Mouse (Mus musculus) heart, embryonic 13.5 days (tissue): ENCODE data around the gene Ankrd52. TPM values are rescaled to one million over a fixed set of nuclear protein-coding genes. Genes with fewer than 3 reads are reported as not detected.
A peak's percentile ranks its signal among the peaks of the same experiment; 100 is the strongest.

Experiments used
- ATAC-seq: fragments of 200-750 bp; cut with Nextera tagmentation; 2 replicates; pipeline ENCODE4 v1.8.0; 2017; ENCODE audit warnings: moderate TSS enrichment; ENCODE audit not compliant: insufficient number of reproducible peaks, low FRiP score, low TSS enrichment; ENCODE audit errors: extremely low read depth
- H3K27ac ChIP-seq: fragments of 300-500 bp; sonication (generic); replicated peaks from 2 replicates; pipeline ENCODE4 v1.5.1; 2015; ENCODE audit warnings: moderate library complexity, mild to moderate bottlenecking, inconsistent platforms
- H3K27me3 ChIP-seq: fragments of 300-500 bp; sonication (generic); replicated peaks from 2 replicates; pipeline ENCODE4 v1.6.1; 2015; ENCODE audit warnings: mild to moderate bottlenecking, inconsistent platforms
- H3K36me3 ChIP-seq: fragments of 300-500 bp; sonication (generic); 2 replicates; pipeline ENCODE4 v1.6.1; 2015; ENCODE audit warnings: mild to moderate bottlenecking, inconsistent platforms
- H3K4me1 ChIP-seq: fragments of 300-500 bp; sonication (generic); 2 replicates; pipeline ENCODE4 v1.6.1; 2015; ENCODE audit warnings: inconsistent platforms
- H3K4me2 ChIP-seq: fragments of 300-500 bp; sonication (generic); 2 replicates; pipeline ENCODE4 v1.6.1; 2015; ENCODE audit warnings: inconsistent platforms, mild to moderate bottlenecking, moderate library complexity
- H3K4me3 ChIP-seq: fragments of 300-500 bp; sonication (generic); 2 replicates; pipeline ENCODE4 v1.5.1; 2015; ENCODE audit warnings: moderate library complexity, mild to moderate bottlenecking, inconsistent platforms
- H3K9ac ChIP-seq: fragments of 300-500 bp; sonication (generic); 2 replicates; pipeline ENCODE4 v1.6.1; 2015; ENCODE audit warnings: inconsistent platforms, mild to moderate bottlenecking, moderate library complexity
- H3K9me3 ChIP-seq: fragments of 300-500 bp; sonication (generic); 2 replicates; pipeline ENCODE4 v1.6.1; 2016; ENCODE audit warnings: inconsistent platforms
- WGBS: fragments of 180-500 bp; shearing (Covaris S2); methylation state at CpG from one replicate; pipeline ENCODE4 v1.1.7; 2015; ENCODE audit warnings: mixed read lengths; 5-methylcytosine and 5-hydroxymethylcytosine counted together
- polyA plus RNA-seq: library from polyadenylated mRNA; unstranded; fragments of >200 nt; fragmentation: Nextera tagmentation; extraction: Ambion mirVana; gene quantifications from 2 replicates; pipeline ENCODE4 v1.2.1, GENCODE M21; 2015

Gene Ankrd52
- polyA plus RNA-seq, 1 experiment from 2014 or later = 9.4 TPM

DNA sequence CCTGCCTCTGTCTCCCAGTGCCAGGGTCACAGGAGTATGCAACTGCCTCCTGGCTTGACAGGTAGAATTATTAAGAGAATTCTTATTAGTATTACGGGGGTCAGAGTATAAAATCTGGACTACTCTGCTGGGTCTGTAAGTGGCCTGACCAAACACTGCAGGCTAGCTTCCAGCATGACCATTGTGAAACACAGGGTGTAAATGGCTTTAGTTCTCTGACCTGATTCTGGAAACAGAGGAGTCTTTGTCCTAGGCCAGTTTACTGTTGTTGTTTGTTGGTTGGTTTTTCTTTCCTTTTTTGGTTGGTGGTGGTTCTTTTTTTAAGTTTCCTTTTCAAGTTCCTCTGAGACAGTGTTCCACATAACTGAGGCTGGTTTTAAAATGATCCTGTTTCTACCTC, 33.5 kb upstream of the Ankrd52 start:
- Histone ChIP-seq H3K4me3 (no peak overlapping the region), H3K9me3 (no peaks in the 10 kb centered on the region), H3K36me3 (peaks cover 22% of the 10 kb centered on the region), H3K4me1 (peaks cover 86% of the 10 kb centered on the region), H3K27ac (peak overlapping the region; percentile 93; the same call in 1 of the 2 replicates), H3K4me2 (no peak overlapping the region), H3K27me3 (no peaks in the 10 kb centered on the region), H3K9ac (no peak overlapping the region)
- ATAC-seq = no peak
- WGBS = 86% methylated on average over 1 of the region's 1 CpGs

DNA sequence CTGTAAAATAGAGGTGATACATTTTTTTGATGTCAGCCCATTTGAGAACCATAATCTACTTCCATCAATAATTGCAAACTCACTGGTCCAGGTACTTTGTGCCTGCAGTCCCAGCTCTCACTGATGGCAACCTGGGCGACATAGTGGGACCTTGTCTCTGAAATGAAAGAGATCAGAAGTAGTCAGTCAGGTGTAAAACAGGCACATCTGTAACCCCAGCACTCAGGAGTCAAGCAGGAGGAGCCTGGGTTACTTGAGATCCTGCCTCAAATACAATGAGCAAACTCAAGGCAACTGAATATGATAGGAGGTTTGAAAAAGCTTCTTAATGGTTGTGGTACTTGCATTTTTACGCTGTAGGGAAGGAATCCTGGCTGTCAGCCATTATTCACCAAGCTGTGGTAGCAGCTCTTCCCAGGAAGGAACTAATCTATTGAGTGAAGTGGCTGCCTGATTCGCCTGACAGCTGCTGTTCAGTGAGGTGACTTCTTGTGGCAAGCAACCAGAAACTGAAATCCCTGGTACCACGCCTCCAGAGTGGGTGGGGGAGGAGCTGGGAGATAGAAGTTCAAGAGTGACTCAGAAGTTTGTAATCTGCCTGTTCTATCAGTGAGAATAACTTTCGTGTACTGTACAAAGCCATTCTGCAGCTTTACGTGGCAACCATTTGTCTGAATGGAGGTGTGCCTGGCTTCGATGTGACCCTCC, 32.2 kb upstream of the Ankrd52 start:
- peak; percentile 81; the same call in 1 of the 2 replicates for ATAC-seq
- peak overlapping the region; percentile 71 for H3K9ac ChIP-seq
- H3K27me3 ChIP-seq = no peaks in the 10 kb centered on the region
- H3K36me3 ChIP-seq = peaks cover 24% of the 10 kb centered on the region
- no peaks in the 10 kb centered on the region for H3K9me3 ChIP-seq
- H3K4me3 ChIP-seq = peak overlapping the region; percentile 39
- H3K27ac ChIP-seq = peak overlapping the region; percentile 93
- WGBS = 10% methylated on average over 7 of the region's 7 CpGs
- peaks cover 73% of the 10 kb centered on the region for H3K4me1 ChIP-seq
- peak overlapping the region; percentile 72 for H3K4me2 ChIP-seq

DNA sequence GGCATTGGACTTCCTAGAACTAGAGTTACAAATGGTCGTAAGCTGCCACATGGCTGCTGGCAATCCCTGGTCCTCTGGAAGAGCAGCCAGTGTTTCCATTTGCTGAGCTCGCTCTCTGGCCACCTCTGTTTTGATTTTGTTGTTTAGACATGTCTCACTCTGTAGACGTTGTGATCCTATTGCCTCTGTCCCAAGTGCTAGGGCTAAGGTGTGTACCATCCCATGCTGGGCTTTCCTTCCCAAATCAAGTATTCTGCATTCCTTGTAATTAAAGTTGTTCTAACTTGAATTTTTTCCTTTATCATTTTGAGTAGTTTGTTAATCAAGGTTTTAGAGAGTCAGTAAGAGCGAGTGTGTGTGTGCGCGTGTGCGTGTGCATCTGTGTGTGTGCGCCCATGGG, 29.4 kb upstream of the Ankrd52 start:
- no peak overlapping the region for H3K4me2 ChIP-seq
- WGBS = 85% methylated on average over 8 of the region's 8 CpGs
- H3K4me1 ChIP-seq = peaks cover 46% of the 10 kb centered on the region
- no peaks in the 10 kb centered on the region for H3K9me3 ChIP-seq
- no peaks in the 10 kb centered on the region for H3K27me3 ChIP-seq
- H3K9ac ChIP-seq = no peak overlapping the region
- H3K36me3 ChIP-seq = peaks cover 38% of the 10 kb centered on the region
- H3K27ac ChIP-seq = 0 out of 2 replicates have a peak overlapping the region, but pooled peaks have one; percentile 18
- no peak for ATAC-seq
- H3K4me3 ChIP-seq = no peak overlapping the region

DNA sequence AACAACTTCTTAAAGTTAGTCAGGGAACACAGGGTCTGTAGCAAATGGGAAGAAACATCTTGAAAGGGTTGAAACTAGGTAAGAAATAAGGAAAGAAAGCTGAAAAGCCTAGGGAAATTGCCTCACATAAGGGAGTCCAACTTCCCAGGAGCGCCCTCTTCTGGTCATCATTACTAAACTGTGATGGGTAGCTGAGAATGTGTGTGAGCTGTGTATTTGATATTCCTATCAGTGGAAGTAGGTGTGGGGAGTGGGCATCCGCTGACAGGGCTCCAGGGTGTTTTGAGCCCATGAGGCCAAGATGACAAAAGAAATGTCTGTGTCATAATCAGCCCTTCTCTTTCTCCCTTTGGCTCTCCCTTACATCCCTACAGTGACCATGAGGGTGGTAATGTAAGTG, 18.1 kb upstream of the Ankrd52 start:
- Histone ChIP-seq H3K4me2 (no peak overlapping the region), H3K27ac (no peak overlapping the region), H3K27me3 (no peaks in the 10 kb centered on the region), H3K4me3 (no peak overlapping the region), H3K9ac (no peak overlapping the region), H3K4me1 (0 out of 2 replicates have a peak, but pooled peaks cover 3% of the 10 kb centered on the region), H3K9me3 (no peaks in the 10 kb centered on the region), H3K36me3 (peaks cover 100% of the 10 kb centered on the region)
- 54% methylated on average over 2 of the region's 2 CpGs for WGBS
- ATAC-seq = no peak

DNA sequence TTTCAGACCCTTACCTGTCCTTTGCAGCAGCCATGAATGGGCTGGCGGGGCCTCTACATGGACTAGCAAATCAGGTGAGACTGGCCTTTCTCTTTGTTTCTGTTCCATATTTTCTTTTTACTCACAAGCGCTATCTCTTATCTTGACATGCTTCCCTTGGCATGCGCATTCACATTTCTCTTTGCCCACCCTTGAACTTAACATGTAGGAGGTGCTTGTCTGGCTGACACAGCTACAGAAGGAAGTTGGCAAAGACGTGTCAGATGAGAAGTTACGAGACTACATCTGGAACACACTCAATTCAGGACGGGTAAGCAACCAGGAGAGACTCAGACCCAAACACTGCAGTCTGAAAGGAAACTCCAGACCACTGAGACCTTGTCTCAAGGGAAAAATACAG, 17.7 kb upstream of the Ankrd52 start:
- H3K4me3 ChIP-seq = no peak overlapping the region
- H3K4me1 ChIP-seq = 0 out of 2 replicates have a peak, but pooled peaks cover 3% of the 10 kb centered on the region
- peaks cover 100% of the 10 kb centered on the region for H3K36me3 ChIP-seq
- 65% methylated on average over 6 of the region's 6 CpGs for WGBS
- H3K27me3 ChIP-seq = no peaks in the 10 kb centered on the region
- H3K9ac ChIP-seq = no peak overlapping the region
- no peak overlapping the region for H3K4me2 ChIP-seq
- ATAC-seq = no peak
- H3K9me3 ChIP-seq = no peaks in the 10 kb centered on the region
- no peak overlapping the region for H3K27ac ChIP-seq

DNA sequence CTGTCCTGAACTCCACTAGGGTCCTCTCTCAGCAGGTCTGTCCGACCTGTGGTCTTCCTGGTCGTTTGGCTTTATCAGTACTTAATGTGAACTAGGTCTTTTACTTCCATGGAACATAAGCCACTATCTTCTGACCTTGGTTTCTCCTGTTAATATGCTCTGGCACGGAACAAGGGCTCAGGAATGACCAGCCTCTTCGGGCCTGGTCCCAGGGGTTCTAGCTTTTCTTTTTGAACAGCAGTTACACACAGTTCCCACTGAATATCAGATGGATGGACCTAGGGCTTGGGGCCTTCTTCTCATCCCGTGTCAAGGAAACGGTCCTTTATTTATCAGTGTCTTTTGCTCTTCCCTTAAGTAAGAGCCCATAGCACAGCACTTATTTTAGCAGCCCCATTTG, 15.1 kb upstream of the Ankrd52 start:
- 83% methylated on average over 6 of the region's 6 CpGs for WGBS
- H3K4me1 ChIP-seq = 0 out of 2 replicates have a peak, but pooled peaks cover 3% of the 10 kb centered on the region
- H3K9me3 ChIP-seq = no peaks in the 10 kb centered on the region
- peaks cover 91% of the 10 kb centered on the region for H3K36me3 ChIP-seq
- H3K27ac ChIP-seq = no peak overlapping the region
- no peak overlapping the region for H3K4me2 ChIP-seq
- no peaks in the 10 kb centered on the region for H3K27me3 ChIP-seq
- ATAC-seq = no peak
- no peak overlapping the region for H3K9ac ChIP-seq
- H3K4me3 ChIP-seq = no peak overlapping the region

DNA sequence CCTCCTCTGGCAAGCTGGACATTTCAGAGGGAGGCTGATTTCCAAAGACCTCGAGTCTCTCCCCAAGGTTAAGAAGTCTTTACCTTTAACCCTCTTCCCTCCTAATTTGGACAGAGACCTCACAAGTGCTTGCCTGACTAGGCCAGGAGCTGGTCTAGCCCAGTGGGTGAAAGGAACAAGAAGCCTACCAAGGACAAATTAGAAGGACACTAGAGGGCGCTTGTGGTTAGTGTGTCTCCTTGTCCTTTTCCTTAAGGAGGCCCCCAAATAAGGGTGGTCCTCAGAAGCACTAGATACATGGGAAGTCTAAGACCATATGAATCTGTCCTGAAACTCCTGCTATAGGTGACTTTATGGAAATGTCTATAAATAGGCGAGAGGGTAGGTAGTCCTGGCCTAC, 14.3 kb upstream of the Ankrd52 start:
- peaks cover 10% of the 10 kb centered on the region for H3K4me1 ChIP-seq
- H3K9me3 ChIP-seq = no peaks in the 10 kb centered on the region
- peaks cover 84% of the 10 kb centered on the region for H3K36me3 ChIP-seq
- H3K4me3 ChIP-seq = no peak overlapping the region
- ATAC-seq = no peak
- no peak overlapping the region for H3K4me2 ChIP-seq
- WGBS = 44% methylated on average over 3 of the region's 3 CpGs
- no peak overlapping the region for H3K27ac ChIP-seq
- no peak overlapping the region for H3K9ac ChIP-seq
- H3K27me3 ChIP-seq = no peaks in the 10 kb centered on the region

DNA sequence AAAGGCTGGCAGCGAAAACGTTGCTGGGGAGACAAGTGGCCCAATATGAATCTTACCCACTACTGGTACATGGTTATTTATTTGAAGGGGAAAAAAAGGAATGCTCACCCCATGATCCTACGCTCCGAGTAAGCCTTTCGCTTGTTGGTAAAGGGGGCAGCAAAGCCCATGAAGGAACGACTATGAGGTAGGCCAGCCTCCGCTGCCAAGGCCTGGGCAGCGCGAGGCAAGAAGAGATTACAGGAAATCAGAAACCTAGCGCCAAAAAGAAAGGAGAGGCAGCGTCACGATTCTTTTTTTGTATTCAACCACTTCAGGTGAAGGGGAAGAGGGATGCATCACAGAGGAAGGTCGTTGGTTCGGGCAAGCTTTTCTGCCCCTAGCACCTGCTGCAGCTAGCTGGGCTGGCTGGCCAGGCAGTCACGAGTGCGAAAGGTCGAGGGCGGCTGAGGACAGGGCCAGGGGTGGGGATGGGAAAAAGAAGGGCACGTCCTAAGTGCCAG, 9.0 kb upstream of the Ankrd52 start:
- peak overlapping the region; percentile 86 for H3K9ac ChIP-seq
- H3K27me3 ChIP-seq = no peaks in the 10 kb centered on the region
- peaks cover 25% of the 10 kb centered on the region for H3K4me1 ChIP-seq
- no peak for ATAC-seq
- H3K9me3 ChIP-seq = no peaks in the 10 kb centered on the region
- peak overlapping the region; percentile 93 for H3K27ac ChIP-seq
- 14% methylated on average over 19 of the region's 19 CpGs for WGBS
- peak overlapping the region; percentile 92 for H3K4me2 ChIP-seq
- peak overlapping the region; percentile 70 for H3K4me3 ChIP-seq
- H3K36me3 ChIP-seq = peaks cover 30% of the 10 kb centered on the region

DNA sequence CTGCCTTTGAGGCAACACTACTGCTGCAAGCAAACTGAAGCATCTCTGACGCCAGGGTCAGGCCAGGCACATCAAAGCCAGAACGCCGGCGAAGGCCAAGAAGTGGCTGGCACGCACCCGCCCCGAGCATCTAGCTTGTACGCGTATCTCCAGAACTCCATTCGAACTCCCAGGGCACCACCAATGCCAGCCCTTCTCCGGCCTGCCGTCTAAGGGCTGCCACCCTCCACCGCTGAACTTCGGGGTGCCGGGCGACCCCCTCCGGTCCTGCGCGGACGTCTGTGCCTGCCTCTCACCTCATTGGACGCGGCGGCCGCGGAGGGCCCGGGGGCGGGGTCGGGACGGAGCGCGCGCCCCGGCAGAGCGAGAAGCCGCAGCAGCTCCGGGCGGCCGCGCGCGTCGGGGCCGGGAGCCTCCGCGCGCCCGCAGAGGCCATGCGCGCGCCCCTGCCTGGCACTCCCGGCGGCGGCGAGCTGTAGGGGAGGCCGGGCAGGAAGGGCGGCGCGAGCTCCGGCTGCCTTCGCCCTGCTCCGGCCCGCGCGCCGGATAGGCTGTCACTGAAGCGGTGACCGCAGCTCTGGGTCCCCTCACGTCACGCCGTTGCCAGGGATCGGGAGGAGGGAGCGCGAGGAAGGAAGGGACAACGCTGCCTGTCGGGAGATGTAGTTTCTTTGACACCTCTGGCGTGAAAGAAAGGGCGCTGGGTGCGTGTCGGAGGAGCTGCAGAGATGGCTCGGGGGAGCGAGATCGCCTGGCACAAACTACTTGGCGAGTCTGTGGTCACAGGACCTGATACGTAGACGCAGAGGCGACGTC, 8.3 kb upstream of the Ankrd52 start, which contains the start of gene Coq10a:
TSS of gene Coq10a (minus strand) at position 596 of the 816 bp plus-strand sequence.
- peaks cover 23% of the 10 kb centered on the region for H3K36me3 ChIP-seq
- H3K9ac ChIP-seq = peak within 1 kb of the TSS; percentile 86
- H3K27ac ChIP-seq = peak within 1 kb of the TSS; percentile 93
- no peaks in the 10 kb centered on the region for H3K9me3 ChIP-seq
- peaks cover 32% of the 10 kb centered on the region for H3K4me1 ChIP-seq
- peak within 1 kb of the TSS; percentile 92 for H3K4me2 ChIP-seq
- H3K27me3 ChIP-seq = no peaks in the 10 kb centered on the region
- peak within 1 kb of the TSS; percentile 70 for H3K4me3 ChIP-seq
- under 1% methylated on average over 87 of the region's 87 CpGs for WGBS
- peak; percentile 94 for ATAC-seq

DNA sequence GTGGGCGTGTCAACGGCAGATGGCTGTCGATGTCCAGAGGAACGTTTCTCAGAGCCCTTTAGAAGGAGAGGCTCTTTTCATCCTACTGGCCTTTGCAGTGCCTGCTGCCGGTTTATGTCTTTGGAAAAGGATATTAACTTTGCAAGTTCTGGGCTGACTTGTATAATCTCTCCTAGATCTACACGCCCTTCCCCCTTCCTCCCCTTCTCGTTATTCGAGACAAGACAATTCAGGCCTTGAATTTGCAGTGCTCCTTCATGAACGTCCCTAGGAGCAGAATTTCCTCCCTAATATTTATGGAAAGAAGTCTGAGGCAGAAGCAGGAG, 7.7 kb upstream of the Ankrd52 start:
- H3K4me3 ChIP-seq = peak overlapping the region; percentile 70
- peaks cover 32% of the 10 kb centered on the region for H3K4me1 ChIP-seq
- H3K9ac ChIP-seq = peak overlapping the region; percentile 86
- no peaks in the 10 kb centered on the region for H3K9me3 ChIP-seq
- WGBS = 7% methylated on average over 9 of the region's 9 CpGs
- peak overlapping the region; percentile 93 for H3K27ac ChIP-seq
- H3K27me3 ChIP-seq = no peaks in the 10 kb centered on the region
- peak overlapping the region; percentile 92 for H3K4me2 ChIP-seq
- peaks cover 17% of the 10 kb centered on the region for H3K36me3 ChIP-seq
- no peak; the same call in 1 of the 2 replicates for ATAC-seq

DNA sequence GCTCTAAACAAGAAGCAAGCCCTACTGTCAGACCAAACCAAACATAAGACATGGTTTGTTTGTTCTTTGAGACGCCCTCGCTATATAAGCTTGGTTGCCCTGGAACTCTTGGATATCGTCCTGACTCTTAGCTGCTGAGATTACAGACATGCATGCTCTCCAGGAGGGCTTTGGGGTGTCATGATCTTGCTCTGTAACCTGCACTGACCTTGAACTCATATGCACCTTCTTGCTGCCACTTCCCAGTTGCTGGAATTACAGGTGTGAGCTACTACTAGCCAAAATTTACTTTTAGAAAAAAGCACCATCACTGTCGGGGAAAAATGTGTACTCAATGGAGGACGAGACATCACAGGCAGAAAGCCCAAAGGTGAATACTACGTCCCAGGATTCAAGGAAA, 7.3 kb upstream of the Ankrd52 start:
- no peaks in the 10 kb centered on the region for H3K9me3 ChIP-seq
- peaks cover 32% of the 10 kb centered on the region for H3K4me1 ChIP-seq
- H3K27me3 ChIP-seq = no peaks in the 10 kb centered on the region
- peak overlapping the region; percentile 86 for H3K9ac ChIP-seq
- H3K36me3 ChIP-seq = peaks cover 13% of the 10 kb centered on the region
- 81% methylated on average over 6 of the region's 6 CpGs for WGBS
- ATAC-seq = no peak
- peak overlapping the region; percentile 93 for H3K27ac ChIP-seq
- peak overlapping the region; percentile 70 for H3K4me3 ChIP-seq
- H3K4me2 ChIP-seq = peak overlapping the region; percentile 92
